Mouse (Mus musculus): ENCODE measurements around the gene Glcci1. TPM values are rescaled to one million over a fixed set of nuclear protein-coding genes. Genes with fewer than 3 reads are reported as not detected.
"Not testable (repeated sequence)": the region's sequence is repeated elsewhere in the genome, so short reads cannot be mapped to it uniquely, and the experiment has no call there.

Glcci1 gene
- polyA plus RNA-seq, 1 experiment, result 0.84 TPM

- TF ChIP-seq CEBPB (IDR thresholded peaks at IDR 0.05; ENCODE audit: insufficient read depth, poor library complexity, severe bottlenecking) (no peak), USF1 (IDR thresholded peaks at IDR 0.05; ENCODE audit: low read depth) (no peak), TCF3 (IDR thresholded peaks at IDR 0.05; ENCODE audit: insufficient read length, low read depth) (no peak), POLR2AphosphoS2 (IDR thresholded peaks at IDR 0.05; ENCODE audit: insufficient read length, low read depth) (no peak), E2F4 (IDR thresholded peaks at IDR 0.05; ENCODE audit: insufficient read depth) (no peak), REST (IDR thresholded peaks at IDR 0.05; ENCODE audit: insufficient read depth, insufficient read length) (no peak), MYOG (IDR thresholded peaks at IDR 0.05; ENCODE audit: control insufficient read depth in 1 of 3, insufficient read depth in 1 of 3, insufficient read length in 2 of 3, low read depth in 2 of 3) (no peak), POLR2A (IDR thresholded peaks at IDR 0.05; ENCODE audit: insufficient read length, low read depth) (no peak), MAX (IDR thresholded peaks at IDR 0.05; ENCODE audit: low read depth) (no peak), TCF12 (IDR thresholded peaks at IDR 0.05; ENCODE audit: insufficient read depth, poor library complexity, severe bottlenecking) (no peak), SRF (IDR thresholded peaks at IDR 0.05; ENCODE audit: control insufficient read depth, insufficient read length, low read depth) (no peak), MYOD1 (IDR thresholded peaks at IDR 0.05; ENCODE audit: control insufficient read depth in 1 of 3, insufficient read length in 2 of 3, low read depth in 2 of 3) (no peak)
- Histone ChIP-seq H3K79me2 (ENCODE audit: control insufficient read depth, insufficient read depth) (no peaks in the 10 kb centered on the region), H3ac (ENCODE audit: control insufficient read depth, insufficient read length) (no peak overlapping the region), H3K27me3 (ENCODE audit: control insufficient read depth, insufficient read depth, insufficient read length) (no peaks in the 10 kb centered on the region), H3K4me3 (no peak overlapping the region), H3K4me2 (ENCODE audit: low read depth) (no peak overlapping the region), H3K36me3 (ENCODE audit: control insufficient read depth, insufficient read depth) (no peaks in the 10 kb centered on the region)
Observed at GRCm38 (mm10) chr6:8531104-8531894, 21.9 kb downstream of the Glcci1 start.

DNA sequence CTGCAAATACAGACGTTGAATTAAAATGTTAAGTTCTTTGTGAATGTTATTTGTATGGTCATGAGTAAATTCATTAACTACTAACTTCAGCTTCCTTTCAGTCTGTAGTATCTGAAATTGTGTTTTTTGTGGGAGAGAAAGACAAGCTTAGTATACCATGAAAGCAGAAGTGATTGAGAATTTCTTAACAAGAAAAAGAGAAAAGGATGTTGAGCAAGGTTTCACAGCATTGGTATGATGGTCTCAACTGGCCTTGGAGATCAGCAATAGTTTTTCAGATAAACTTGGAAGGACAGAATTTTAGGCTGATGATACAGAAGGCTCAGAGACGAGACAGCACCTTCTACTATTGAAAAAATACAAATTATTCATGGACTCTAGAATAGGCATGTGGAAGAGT is 27.5 kb downstream of the Glcci1 start:
- no peak overlapping the region for H3K4me3 ChIP-seq
- no peak overlapping the region for H3ac ChIP-seq (ENCODE audit: control insufficient read depth, insufficient read length)
- TF ChIP-seq POLR2AphosphoS2 (IDR thresholded peaks at IDR 0.05; ENCODE audit: insufficient read length, low read depth) (no peak), TCF3 (IDR thresholded peaks at IDR 0.05; ENCODE audit: insufficient read length, low read depth) (no peak), SRF (IDR thresholded peaks at IDR 0.05; ENCODE audit: control insufficient read depth, insufficient read length, low read depth) (no peak), CEBPB (IDR thresholded peaks at IDR 0.05; ENCODE audit: insufficient read depth, poor library complexity, severe bottlenecking) (no peak), USF1 (IDR thresholded peaks at IDR 0.05; ENCODE audit: low read depth) (no peak), E2F4 (IDR thresholded peaks at IDR 0.05; ENCODE audit: insufficient read depth) (no peak), REST (IDR thresholded peaks at IDR 0.05; ENCODE audit: insufficient read depth, insufficient read length) (no peak), POLR2A (IDR thresholded peaks at IDR 0.05; ENCODE audit: insufficient read length, low read depth) (no peak), MYOG (IDR thresholded peaks at IDR 0.05; ENCODE audit: control insufficient read depth in 1 of 3, insufficient read depth in 1 of 3, insufficient read length in 2 of 3, low read depth in 2 of 3) (no peak), MYOD1 (IDR thresholded peaks at IDR 0.05; ENCODE audit: control insufficient read depth in 1 of 3, insufficient read length in 2 of 3, low read depth in 2 of 3) (no peak), MAX (IDR thresholded peaks at IDR 0.05; ENCODE audit: low read depth) (no peak), TCF12 (IDR thresholded peaks at IDR 0.05; ENCODE audit: insufficient read depth, poor library complexity, severe bottlenecking) (no peak)
- H3K27me3 ChIP-seq (ENCODE audit: control insufficient read depth, insufficient read depth, insufficient read length), result no peaks in the 10 kb centered on the region
- no peak overlapping the region for H3K4me2 ChIP-seq (ENCODE audit: low read depth)
- H3K79me2 ChIP-seq (ENCODE audit: control insufficient read depth, insufficient read depth), result no peaks in the 10 kb centered on the region
- no peaks in the 10 kb centered on the region for H3K36me3 ChIP-seq (ENCODE audit: control insufficient read depth, insufficient read depth)

DNA sequence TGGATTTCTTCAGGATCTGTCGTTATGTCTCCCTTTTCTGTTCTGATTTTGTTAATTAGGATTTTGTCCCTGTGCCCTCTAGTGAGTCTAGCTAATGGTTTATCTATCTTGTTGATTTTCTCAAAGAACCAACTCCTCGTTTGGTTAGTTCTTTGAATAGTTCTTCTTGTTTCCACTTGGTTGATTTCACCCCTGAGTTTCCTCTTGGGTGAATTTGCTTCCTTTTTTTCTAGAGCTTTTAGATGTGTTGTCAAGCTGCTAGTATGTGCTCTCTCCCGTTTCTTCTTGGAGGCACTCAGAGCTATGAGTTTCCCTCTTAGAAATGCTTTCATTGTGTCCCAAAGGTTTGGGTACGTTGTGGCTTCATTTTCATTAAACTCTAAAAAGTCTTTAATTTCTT is 32.1 kb downstream of the Glcci1 start:
- H3ac ChIP-seq (ENCODE audit: control insufficient read depth, insufficient read length); H3K36me3 ChIP-seq (ENCODE audit: control insufficient read depth, insufficient read depth); H3K27me3 ChIP-seq (ENCODE audit: control insufficient read depth, insufficient read depth, insufficient read length); H3K4me2 ChIP-seq (ENCODE audit: low read depth); H3K79me2 ChIP-seq (ENCODE audit: control insufficient read depth, insufficient read depth); H3K4me3 ChIP-seq: not testable (repeated sequence)

DNA sequence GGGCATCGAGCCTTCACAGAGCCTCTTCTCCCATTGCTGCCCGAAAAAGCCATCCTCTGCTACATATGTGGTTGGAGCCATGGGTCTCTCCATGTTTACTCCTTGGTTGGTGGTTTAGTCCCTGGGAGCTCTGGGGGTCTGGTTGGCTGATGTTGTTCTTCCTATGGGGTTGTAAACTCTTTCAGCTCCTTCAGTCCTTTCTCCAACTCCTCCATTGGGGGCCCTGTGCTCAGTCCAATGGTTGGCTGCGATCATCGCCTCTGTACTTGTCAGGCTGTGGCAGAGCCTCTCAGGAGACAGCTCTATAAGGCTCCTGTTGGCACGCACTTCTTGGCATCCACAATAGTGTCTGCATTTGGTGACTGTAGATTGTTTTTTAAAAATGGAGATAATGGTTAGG is 35.4 kb downstream of the Glcci1 start:
- no peaks in the 10 kb centered on the region for H3K79me2 ChIP-seq (ENCODE audit: control insufficient read depth, insufficient read depth)
- H3ac ChIP-seq (ENCODE audit: control insufficient read depth, insufficient read length), result no peak overlapping the region
- H3K4me2 ChIP-seq (ENCODE audit: low read depth), result no peak overlapping the region
- H3K36me3 ChIP-seq (ENCODE audit: control insufficient read depth, insufficient read depth), result no peaks in the 10 kb centered on the region
- no peak for TF ChIP-seq TCF3 (IDR thresholded peaks at IDR 0.05; ENCODE audit: insufficient read length, low read depth)
- TF ChIP-seq MYOD1 (IDR thresholded peaks at IDR 0.05; ENCODE audit: control insufficient read depth in 1 of 3, insufficient read length in 2 of 3, low read depth in 2 of 3), result no peak
- no peak for TF ChIP-seq E2F4 (IDR thresholded peaks at IDR 0.05; ENCODE audit: insufficient read depth)
- TF ChIP-seq CEBPB (IDR thresholded peaks at IDR 0.05; ENCODE audit: insufficient read depth, poor library complexity, severe bottlenecking), result no peak
- no peak for TF ChIP-seq POLR2A (IDR thresholded peaks at IDR 0.05; ENCODE audit: insufficient read length, low read depth)
- TF ChIP-seq REST (IDR thresholded peaks at IDR 0.05; ENCODE audit: insufficient read depth, insufficient read length), result no peak
- TF ChIP-seq MYOG (IDR thresholded peaks at IDR 0.05; ENCODE audit: control insufficient read depth in 1 of 3, insufficient read depth in 1 of 3, insufficient read length in 2 of 3, low read depth in 2 of 3), result no peak
- TF ChIP-seq SRF (IDR thresholded peaks at IDR 0.05; ENCODE audit: control insufficient read depth, insufficient read length, low read depth), result no peak
- no peak for TF ChIP-seq USF1 (IDR thresholded peaks at IDR 0.05; ENCODE audit: low read depth)
- no peak for TF ChIP-seq TCF12 (IDR thresholded peaks at IDR 0.05; ENCODE audit: insufficient read depth, poor library complexity, severe bottlenecking)
- no peak for TF ChIP-seq POLR2AphosphoS2 (IDR thresholded peaks at IDR 0.05; ENCODE audit: insufficient read length, low read depth)
- TF ChIP-seq MAX (IDR thresholded peaks at IDR 0.05; ENCODE audit: low read depth), result no peak
- H3K4me3 ChIP-seq, result no peak overlapping the region
- no peaks in the 10 kb centered on the region for H3K27me3 ChIP-seq (ENCODE audit: control insufficient read depth, insufficient read depth, insufficient read length)

DNA sequence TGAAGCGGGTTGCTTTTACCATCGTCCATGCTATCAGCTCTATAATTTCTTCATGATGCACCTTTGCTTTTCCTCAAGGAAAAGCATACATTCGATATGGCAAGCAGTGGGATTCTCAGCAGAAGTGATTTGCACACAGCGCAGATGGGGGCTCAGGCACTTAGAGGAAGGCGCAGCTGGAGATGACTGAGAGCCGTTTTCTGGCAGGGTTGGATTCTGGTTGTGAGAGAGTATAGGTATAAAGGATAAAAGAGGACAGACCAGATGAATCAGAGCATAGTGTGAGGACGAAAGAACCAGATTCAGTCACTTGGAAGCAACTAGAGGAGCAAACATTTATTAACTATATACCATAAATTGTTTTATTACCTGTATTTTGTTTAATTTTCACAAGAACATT is 36.4 kb downstream of the Glcci1 start:
- H3ac ChIP-seq (ENCODE audit: control insufficient read depth, insufficient read length), result no peak overlapping the region
- TF ChIP-seq E2F4 (IDR thresholded peaks at IDR 0.05; ENCODE audit: insufficient read depth) (no peak), SRF (IDR thresholded peaks at IDR 0.05; ENCODE audit: control insufficient read depth, insufficient read length, low read depth) (no peak), USF1 (IDR thresholded peaks at IDR 0.05; ENCODE audit: low read depth) (no peak), TCF3 (IDR thresholded peaks at IDR 0.05; ENCODE audit: insufficient read length, low read depth) (no peak), MYOG (IDR thresholded peaks at IDR 0.05; ENCODE audit: control insufficient read depth in 1 of 3, insufficient read depth in 1 of 3, insufficient read length in 2 of 3, low read depth in 2 of 3) (no peak), MYOD1 (IDR thresholded peaks at IDR 0.05; ENCODE audit: control insufficient read depth in 1 of 3, insufficient read length in 2 of 3, low read depth in 2 of 3) (no peak)
- H3K4me3 ChIP-seq, result no peak overlapping the region
- no peaks in the 10 kb centered on the region for H3K79me2 ChIP-seq (ENCODE audit: control insufficient read depth, insufficient read depth)
- H3K27me3 ChIP-seq (ENCODE audit: control insufficient read depth, insufficient read depth, insufficient read length), result no peaks in the 10 kb centered on the region
- no peaks in the 10 kb centered on the region for H3K36me3 ChIP-seq (ENCODE audit: control insufficient read depth, insufficient read depth)
- no peak overlapping the region for H3K4me2 ChIP-seq (ENCODE audit: low read depth)
